Mouse (Mus musculus) ES-Bruce4 (cell line): ENCODE measurements at regions not wholly inside any gene's neighbourhood (a gene's known extent, or its start where the extent isn't known, plus 50 kb on each side); places are given as distances from the start of the nearest gene placed in this dataset.

ENCODE experiments used
- CTCF ChIP-seq: IDR thresholded peaks from one replicate; pipeline ENCODE4 v1.8.1; 2011; ENCODE audit warnings: low read depth, low read length
- EP300 ChIP-seq: IDR thresholded peaks from 2 replicates; pipeline ENCODE4 v1.6.1; 2011; ENCODE audit warnings: low read depth, low read length; ENCODE audit not compliant: insufficient read depth
- POLR2A ChIP-seq: IDR thresholded peaks from one replicate; pipeline ENCODE4 v1.8.1; 2011; ENCODE audit warnings: low read length; ENCODE audit not compliant: insufficient read depth

DNA sequence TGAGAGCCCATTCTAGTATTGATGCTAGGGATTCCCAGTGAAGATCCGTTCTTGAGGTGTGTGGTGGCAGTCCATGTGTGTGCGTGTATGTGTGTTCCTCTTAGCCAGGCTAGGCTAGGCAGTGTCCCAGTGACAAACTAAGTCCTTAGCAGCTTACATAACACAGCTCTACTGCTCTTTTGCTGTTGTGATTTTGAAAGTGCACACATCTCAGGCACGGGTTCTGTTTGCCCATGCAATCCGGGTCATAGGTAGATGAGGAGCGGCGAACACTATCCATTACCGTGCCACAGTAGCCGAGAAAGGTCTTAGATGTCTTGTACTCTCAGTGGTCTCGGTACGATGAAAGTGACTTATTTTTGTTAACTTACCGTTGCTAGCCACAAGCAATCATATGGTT is 119.5 kb downstream of the Phlda1 start:
- TF ChIP-seq CTCF, result no peak
- no peak for TF ChIP-seq POLR2A
- no peak for TF ChIP-seq EP300
